Mouse (Mus musculus): ENCODE data around the gene Prr22. TPM values are rescaled to one million over a fixed set of nuclear protein-coding genes. Genes with fewer than 3 reads are reported as not detected.

Prr22 gene
- total RNA-seq (2023) = 1.0 to 1.9 TPM (median 1.1 TPM) in 4 replicates

GRCm38 (mm10) chr17:56769950-56770349, at the start of gene Prr22:
Gene Prr22 (plus strand): TSS chr17:56770250.

DNA sequence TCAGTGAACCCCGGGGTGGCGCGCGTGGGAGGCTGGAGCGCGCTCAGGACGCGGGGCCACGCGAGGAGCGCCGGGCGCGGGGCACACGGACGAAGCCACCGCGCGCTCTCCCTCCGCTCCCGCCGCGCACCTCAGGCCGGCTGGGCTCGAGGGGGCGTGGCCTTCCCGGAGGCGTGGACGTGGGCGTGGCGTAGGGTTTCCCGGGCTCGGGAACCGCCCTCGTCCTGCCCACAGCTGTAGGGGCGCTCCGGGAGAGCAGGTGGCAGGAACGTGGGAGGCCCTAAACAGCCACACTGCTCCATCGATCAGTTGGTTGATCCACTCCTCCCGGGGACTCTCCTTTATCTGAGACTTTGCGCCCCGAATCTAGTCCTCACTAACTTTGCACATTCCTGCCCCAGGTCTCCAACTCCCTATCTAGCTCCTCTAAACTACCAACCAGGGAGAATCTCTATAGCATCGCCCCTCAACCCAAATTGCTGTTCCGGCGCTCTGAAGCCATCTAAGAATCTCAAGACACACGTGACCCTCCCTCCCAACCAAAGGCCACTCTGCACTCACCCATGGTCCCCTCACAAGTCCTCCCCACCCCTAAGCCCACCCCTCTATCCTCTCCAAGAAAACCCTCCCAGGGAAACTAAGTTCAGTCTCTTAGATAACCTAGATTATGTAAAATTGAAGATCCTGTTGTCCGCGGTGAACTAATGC, 12.5 kb upstream of the Prr22 start, which contains the start of gene Nrtn:
Nrtn (minus strand) TSS at position 115 of the 708 bp plus-strand sequence.

DNA sequence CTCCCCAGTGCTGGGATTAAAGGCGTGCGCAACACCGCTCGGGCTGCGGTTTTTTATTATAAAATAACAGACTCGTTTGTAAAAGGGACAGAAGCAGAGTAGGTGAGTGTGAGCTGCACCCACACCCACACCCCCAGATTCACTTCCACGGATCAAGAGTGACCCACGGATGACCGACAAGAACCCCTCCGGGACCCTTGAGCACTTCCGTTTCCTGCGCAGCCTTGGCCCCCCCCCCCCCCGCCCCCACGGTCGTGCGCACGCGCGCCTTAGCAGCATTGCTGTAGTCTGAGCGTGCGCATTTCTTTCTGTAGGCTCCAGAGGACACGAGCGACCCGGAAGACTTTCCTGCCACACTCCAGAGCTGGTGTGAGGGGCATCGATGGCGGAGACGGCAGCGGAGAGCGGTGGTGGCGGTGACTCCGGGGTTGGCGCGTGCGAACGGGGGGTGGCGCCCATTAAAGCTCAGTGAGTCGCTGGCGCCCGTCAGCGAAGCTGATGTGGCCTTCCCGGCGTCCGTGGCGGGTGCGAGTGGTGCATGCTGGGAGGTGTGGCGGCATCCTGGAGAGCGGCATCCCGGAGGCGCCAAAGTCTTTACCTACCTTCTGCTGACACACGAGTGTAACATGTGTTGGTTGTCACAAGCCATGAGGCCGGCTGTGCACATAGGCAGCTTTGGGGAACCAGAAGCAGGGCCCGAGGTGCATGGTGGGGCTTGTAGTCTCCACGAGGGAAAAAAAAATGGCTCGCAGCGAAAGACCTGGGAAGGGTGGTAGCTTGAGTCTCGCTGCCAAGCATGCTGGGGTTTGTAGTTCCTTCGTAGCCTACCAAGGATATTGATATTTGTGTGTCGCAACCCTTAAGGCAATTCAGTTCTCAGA, 5.3 kb upstream of the Prr22 start, which contains the start of gene Dus3l:
Dus3l (plus strand) TSS at position 284 of the 881 bp plus-strand sequence.

Other genes with a start within 250 kb of the Prr22 start
- gene Gm20219, start 215.9 kb upstream of the Prr22 start, total RNA-seq (2023) = 10.2 to 15.3 TPM (median 11.5 TPM) in 4 replicates
- gene Safb2, start 185.7 kb upstream of the Prr22 start, total RNA-seq (2023) = 580 to 621 TPM (median 606 TPM) in 4 replicates
- gene Safb, start 185.4 kb upstream of the Prr22 start, total RNA-seq (2023) = 300 to 341 TPM (median 315 TPM) in 4 replicates
- gene 2410015M20Rik, start 160.5 kb upstream of the Prr22 start, total RNA-seq (2023) = 82.1 to 105 TPM (median 84.1 TPM) in 4 replicates
- gene Rpl36, start 156.8 kb upstream of the Prr22 start, total RNA-seq (2023) = 1,445 to 1,606 TPM (median 1,506 TPM) in 4 replicates
- gene Lonp1, start 143.4 kb upstream of the Prr22 start, total RNA-seq (2023) = 58.1 to 63.6 TPM (median 61.4 TPM) in 4 replicates
- not detected in 4 replicates for gene Catsperd, start 142.1 kb upstream of the Prr22 start, total RNA-seq (2023)
- gene Ranbp3, start 97.0 kb upstream of the Prr22 start, total RNA-seq (2023) = 98.8 to 117 TPM (median 102 TPM) in 4 replicates
- gene Ndufa11, start 52.5 kb upstream of the Prr22 start, total RNA-seq (2023) = 41.0 to 65.0 TPM (median 54.5 TPM) in 4 replicates
- 12.0 to 16.4 TPM (median 13.5 TPM) in 4 replicates for gene Vmac, start 52.2 kb upstream of the Prr22 start, total RNA-seq (2023)
- gene Nrtn, start 12.7 kb upstream of the Prr22 start, total RNA-seq (2023) = not detected in 4 replicates
- gene Dus3l, start 5.5 kb upstream of the Prr22 start, total RNA-seq (2023) = 73.7 to 85.2 TPM (median 78.0 TPM) in 4 replicates
- gene Rfx2, start 60.8 kb downstream of the Prr22 start, total RNA-seq (2023) = 10.1 to 14.5 TPM (median 11.7 TPM) in 4 replicates
- gene Acsbg2, start 104.2 kb downstream of the Prr22 start, total RNA-seq (2023) = not detected in 4 replicates
- gene 1700061G19Rik, start 105.2 kb downstream of the Prr22 start, total RNA-seq (2023) = 0.20 TPM in 1 of 4 replicates, not detected in the others
- gene Mllt1, start 165.2 kb downstream of the Prr22 start, total RNA-seq (2023) = 35.6 to 40.7 TPM (median 38.2 TPM) in 4 replicates
- gene Acer1, start 211.9 kb downstream of the Prr22 start, total RNA-seq (2023) = not detected in 4 replicates
- gene Clpp, start 220.1 kb downstream of the Prr22 start, total RNA-seq (2023) = 24.2 to 35.2 TPM (median 28.4 TPM) in 4 replicates
- gene Alkbh7, start 227.1 kb downstream of the Prr22 start, total RNA-seq (2023) = 10.0 to 14.6 TPM (median 12.5 TPM) in 4 replicates
- gene Pspn, start 229.8 kb downstream of the Prr22 start, total RNA-seq (2023) = not detected in 4 replicates
- gene Gtf2f1, start 241.0 kb downstream of the Prr22 start, total RNA-seq (2023) = 59.8 to 65.3 TPM (median 63.7 TPM) in 4 replicates
- gene Gm17949, start 241.2 kb downstream of the Prr22 start, total RNA-seq (2023) = not detected in 4 replicates